Mouse (Mus musculus) heart, embryonic 16.5 days (tissue): Measurements from ENCODE around the gene Ankdd1b. TPM values are rescaled to one million over a fixed set of nuclear protein-coding genes. Genes with fewer than 3 reads are reported as not detected.

Experiments
- ATAC-seq: fragments of 200-750 bp; cut with Nextera tagmentation; replicated peaks from 2 replicates; pipeline ENCODE4 v1.8.0; 2017; ENCODE audit warnings: moderate number of reproducible peaks; ENCODE audit not compliant: insufficient read depth, low FRiP score; ENCODE audit errors: extremely low read depth
- H3K27ac ChIP-seq: fragments of 300-500 bp; sonication (generic); 2 replicates; pipeline ENCODE4 v1.5.1; 2014; ENCODE audit warnings: mild to moderate bottlenecking, low read length, control low read depth, moderate library complexity
- H3K27me3 ChIP-seq: fragments of 300-500 bp; sonication (generic); 2 replicates; pipeline ENCODE4 v1.6.1; 2014; ENCODE audit warnings: low read length, mixed read lengths; ENCODE audit not compliant: control insufficient read depth, insufficient read depth
- H3K36me3 ChIP-seq: fragments of 300-500 bp; sonication (generic); 2 replicates; pipeline ENCODE4 v1.6.1; 2014; ENCODE audit not compliant: control insufficient read depth, insufficient read depth
- H3K4me1 ChIP-seq: fragments of 300-500 bp; sonication (generic); 2 replicates; pipeline ENCODE4 v1.6.1; 2014; ENCODE audit warnings: low read length, mixed read lengths; ENCODE audit not compliant: control insufficient read depth, insufficient read depth
- H3K4me2 ChIP-seq: fragments of 300-500 bp; sonication (generic); 2 replicates; pipeline ENCODE4 v1.6.1; 2014; ENCODE audit warnings: low read depth, mild to moderate bottlenecking, control low read depth, low read length
- H3K4me3 ChIP-seq: fragments of 300-500 bp; sonication (generic); 2 replicates; pipeline ENCODE4 v1.5.1; 2014; ENCODE audit warnings: mild to moderate bottlenecking, control low read depth, low read length
- H3K9ac ChIP-seq: fragments of 300-500 bp; sonication (generic); 2 replicates; pipeline ENCODE4 v1.6.1; 2014; ENCODE audit warnings: low read length, control low read depth
- H3K9me3 ChIP-seq: fragments of 300-500 bp; sonication (generic); replicated peaks from 2 replicates; pipeline ENCODE4 v1.6.1; 2016; ENCODE audit warnings: low read length; ENCODE audit not compliant: control insufficient read depth
- WGBS: fragments of 180-500 bp; shearing (Covaris S2); extraction: QIAGEN DNeasy Blood & Tissue Kit; methylation state at CpG from one replicate; pipeline ENCODE4 v1.1.7; 2014; 5-methylcytosine and 5-hydroxymethylcytosine counted together
- polyA plus RNA-seq: library from polyadenylated mRNA; unstranded; fragments of >200 nt; fragmentation: Nextera tagmentation; extraction: Ambion mirVana; gene quantifications from 2 replicates; pipeline ENCODE4 v1.2.1, GENCODE M21; 2015

Gene Ankdd1b
- polyA plus RNA-seq, 1 experiment from 2014 or later = 0.95 TPM

DNA sequence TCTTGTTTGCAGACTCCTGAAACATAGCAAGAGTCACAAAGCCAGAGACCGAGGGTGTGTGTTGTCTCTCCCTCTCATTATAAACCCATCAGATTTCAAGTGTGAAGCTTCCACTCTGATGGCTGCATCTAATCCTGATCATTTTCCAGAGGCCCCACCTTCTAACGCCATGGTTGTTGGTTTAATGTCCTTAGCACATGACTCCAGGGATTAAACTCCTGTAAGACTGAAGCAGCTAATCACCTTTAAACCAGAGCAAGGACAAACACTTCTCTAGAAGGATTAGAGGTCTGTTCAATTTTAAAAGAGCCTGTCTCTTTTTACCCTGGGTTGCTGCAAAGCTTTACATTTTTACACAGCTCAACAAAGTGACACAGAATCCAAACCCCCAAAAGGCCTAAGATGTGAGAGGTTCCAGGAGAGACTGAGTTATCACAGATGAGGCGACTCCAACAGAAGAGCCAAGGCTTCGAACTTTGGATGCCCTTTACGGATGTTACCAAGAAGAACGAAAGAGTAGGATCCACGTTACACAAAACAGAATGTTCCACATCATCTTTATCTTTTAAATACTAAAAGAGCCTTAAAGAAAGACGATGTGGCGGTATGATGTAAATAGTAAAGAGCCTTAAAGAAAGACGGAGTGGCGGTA, 20.7 kb downstream of the Ankdd1b start:
- Histone ChIP-seq H3K4me1 (no peaks in the 10 kb centered on the region; the same call in 1 of the 2 replicates), H3K9ac (no peak overlapping the region), H3K27me3 (no peaks in the 10 kb centered on the region), H3K27ac (peak overlapping the region; percentile 38; the same call in 1 of the 2 replicates), H3K4me2 (no peak overlapping the region), H3K9me3 (no peaks in the 10 kb centered on the region), H3K36me3 (no peaks in the 10 kb centered on the region), H3K4me3 (no peak overlapping the region)
- WGBS = 73% methylated on average over 11 of the region's 11 CpGs
- ATAC-seq = no peak

GRCm38 (mm10) chr13:96440436-96440835, 30.6 kb downstream of the Ankdd1b start:
- H3K9ac ChIP-seq = no peak overlapping the region
- H3K4me3 ChIP-seq = no peak overlapping the region
- H3K27ac ChIP-seq = no peak overlapping the region
- 80% methylated on average over 4 of the region's 4 CpGs for WGBS
- no peaks in the 10 kb centered on the region for H3K36me3 ChIP-seq
- ATAC-seq = no peak
- H3K27me3 ChIP-seq = no peaks in the 10 kb centered on the region
- no peak overlapping the region for H3K4me2 ChIP-seq
- H3K4me1 ChIP-seq = peaks cover 6% of the 10 kb centered on the region; the same call in 1 of the 2 replicates
- H3K9me3 ChIP-seq = 0 out of 2 replicates have a peak, but pooled peaks cover 3% of the 10 kb centered on the region

- H3K27ac ChIP-seq = no peak overlapping the region
- no peak overlapping the region for H3K4me2 ChIP-seq
- peaks cover 31% of the 10 kb centered on the region for H3K4me1 ChIP-seq
These were observed 34.1 kb downstream of the Ankdd1b start for GRCm38 (mm10) chr13:96436921-96437320.

DNA sequence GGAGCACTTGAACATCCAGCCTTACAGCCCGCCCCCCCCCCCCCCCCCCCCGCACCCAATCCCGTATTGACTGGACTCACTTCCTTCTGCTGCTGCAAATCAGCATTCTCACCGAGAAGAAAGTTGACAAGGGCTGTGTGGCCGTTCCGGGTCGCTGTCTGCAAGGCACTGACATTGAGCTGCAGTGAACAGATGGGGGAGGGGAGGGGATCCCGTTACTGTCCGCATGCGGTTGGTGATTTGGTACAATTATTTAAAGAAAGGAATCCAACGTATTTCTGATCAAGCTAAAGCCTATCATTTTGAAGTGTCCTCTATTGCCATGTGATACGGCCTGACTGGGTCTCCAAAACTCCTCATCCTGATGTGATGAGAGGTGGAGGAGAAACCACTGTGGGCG, 35.2 kb downstream of the Ankdd1b start:
- no peaks in the 10 kb centered on the region for H3K27me3 ChIP-seq
- peak overlapping the region; percentile 62 for H3K27ac ChIP-seq
- H3K4me2 ChIP-seq = peak overlapping the region; percentile 54
- H3K9ac ChIP-seq = no peak overlapping the region
- no peaks in the 10 kb centered on the region for H3K36me3 ChIP-seq
- ATAC-seq = peak; percentile 14; the same call in 1 of the 2 replicates
- H3K4me3 ChIP-seq = peak overlapping the region; percentile 1; the same call in 1 of the 2 replicates
- H3K9me3 ChIP-seq = 0 out of 2 replicates have a peak, but pooled peaks cover 3% of the 10 kb centered on the region
- 19% methylated on average over 11 of the region's 13 CpGs for WGBS
- peaks cover 31% of the 10 kb centered on the region for H3K4me1 ChIP-seq

More at GRCm38 (mm10) chr13:96436921-96437320, 34.1 kb downstream of the Ankdd1b start:
- Histone ChIP-seq H3K9ac (no peak overlapping the region), H3K9me3 (0 out of 2 replicates have a peak, but pooled peaks cover 3% of the 10 kb centered on the region), H3K4me3 (no peak overlapping the region), H3K27me3 (no peaks in the 10 kb centered on the region), H3K36me3 (no peaks in the 10 kb centered on the region)
- WGBS = 82% methylated on average over 1 of the region's 1 CpGs
- ATAC-seq = no peak

DNA sequence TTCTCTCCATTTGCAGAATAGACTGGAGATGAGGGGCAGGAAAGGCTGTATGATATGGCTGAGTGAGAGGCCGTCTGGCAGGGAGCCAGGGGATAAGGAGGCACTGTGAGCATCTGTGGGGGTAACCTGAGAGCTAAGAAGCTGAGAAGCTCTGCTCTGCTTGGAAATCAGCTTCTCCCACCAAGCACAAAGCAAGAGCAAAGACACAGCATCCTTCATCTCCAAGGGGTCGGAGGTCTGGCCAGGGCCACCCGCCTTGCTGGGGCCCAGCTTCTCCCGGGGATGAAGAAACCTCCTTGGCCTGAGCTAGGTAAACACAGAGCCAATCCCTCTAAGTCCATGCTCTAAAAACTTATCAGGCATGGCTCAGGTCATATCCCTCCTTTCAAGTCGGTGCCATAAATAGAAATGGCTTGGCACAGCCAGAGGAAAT, 36.1 kb downstream of the Ankdd1b start:
- Histone ChIP-seq H3K27ac (peak overlapping the region; percentile 47), H3K4me3 (peak overlapping the region; percentile 1; the same call in 1 of the 2 replicates), H3K4me1 (peaks cover 31% of the 10 kb centered on the region), H3K36me3 (no peaks in the 10 kb centered on the region), H3K9me3 (0 out of 2 replicates have a peak, but pooled peaks cover 3% of the 10 kb centered on the region), H3K4me2 (peak overlapping the region; percentile 54), H3K27me3 (no peaks in the 10 kb centered on the region), H3K9ac (0 out of 2 replicates have a peak overlapping the region, but pooled peaks have one; percentile 7)
- whole genome bisulfite sequencing = 27% methylated on average over 5 of the region's 5 CpGs
- no peak; the same call in 1 of the 2 replicates for ATAC-seq

DNA sequence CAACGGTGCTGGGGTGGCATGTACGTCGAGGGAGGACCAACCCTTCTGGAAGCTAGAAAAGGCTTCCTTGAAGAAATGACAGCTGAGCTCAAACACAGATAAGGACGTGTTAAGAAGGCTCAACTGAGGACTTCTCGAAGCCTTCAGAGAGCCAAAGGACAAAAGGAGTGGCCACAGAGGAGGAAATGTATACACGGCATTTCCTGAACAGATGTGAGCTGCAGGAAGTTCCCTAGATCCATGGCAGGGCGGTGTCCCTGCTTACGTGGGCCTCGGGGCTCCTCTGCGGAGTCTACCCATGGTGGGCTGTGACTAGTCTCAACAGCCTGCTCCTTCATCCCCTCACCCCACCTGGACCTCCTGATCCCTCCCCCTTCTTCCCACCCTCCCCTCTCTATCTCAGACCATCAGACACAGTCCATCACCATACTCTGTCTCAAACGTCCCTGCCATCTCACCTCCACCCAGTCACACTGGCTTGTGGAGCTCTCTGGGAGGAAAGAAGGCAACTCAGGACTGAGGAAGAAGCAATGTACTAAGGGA, 37.3 kb downstream of the Ankdd1b start:
- H3K9ac ChIP-seq = no peak overlapping the region
- WGBS = 38% methylated on average over 11 of the region's 11 CpGs
- no peak overlapping the region for H3K4me3 ChIP-seq
- H3K36me3 ChIP-seq = no peaks in the 10 kb centered on the region
- H3K9me3 ChIP-seq = 0 out of 2 replicates have a peak, but pooled peaks cover 3% of the 10 kb centered on the region
- peak; percentile 43; the same call in 1 of the 2 replicates for ATAC-seq
- peaks cover 31% of the 10 kb centered on the region for H3K4me1 ChIP-seq
- H3K4me2 ChIP-seq = no peak overlapping the region
- H3K27ac ChIP-seq = peak overlapping the region; percentile 47
- H3K27me3 ChIP-seq = no peaks in the 10 kb centered on the region

DNA sequence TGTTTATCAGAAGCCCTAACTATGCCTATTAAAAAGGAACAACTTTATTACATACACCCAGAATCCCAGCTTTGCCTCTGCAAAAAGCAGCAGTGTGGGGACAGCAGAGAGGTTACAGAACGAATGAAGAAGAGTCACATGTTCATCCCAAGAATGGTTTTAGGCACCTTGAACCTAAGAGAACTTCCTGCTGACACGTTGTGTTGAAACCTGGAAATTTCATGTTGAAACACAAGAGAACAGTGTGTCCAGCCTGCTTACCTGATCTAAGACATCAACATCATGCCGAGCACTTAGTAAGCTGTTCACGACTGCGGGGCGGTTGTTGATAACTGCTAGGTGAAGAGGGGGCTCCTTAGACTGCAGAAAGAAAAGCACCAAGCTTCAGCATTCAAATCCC, 38.0 kb downstream of the Ankdd1b start:
- 70% methylated on average over 6 of the region's 6 CpGs for WGBS
- no peak overlapping the region for H3K27ac ChIP-seq
- peaks cover 31% of the 10 kb centered on the region for H3K4me1 ChIP-seq
- H3K4me3 ChIP-seq = no peak overlapping the region
- H3K9ac ChIP-seq = no peak overlapping the region
- no peaks in the 10 kb centered on the region for H3K27me3 ChIP-seq
- 0 out of 2 replicates have a peak, but pooled peaks cover 3% of the 10 kb centered on the region for H3K9me3 ChIP-seq
- H3K36me3 ChIP-seq = no peaks in the 10 kb centered on the region
- H3K4me2 ChIP-seq = no peak overlapping the region
- ATAC-seq = no peak

GRCm38 (mm10) chr13:96432376-96432811, 38.6 kb downstream of the Ankdd1b start:
- Histone ChIP-seq H3K36me3 (no peaks in the 10 kb centered on the region), H3K27me3 (no peaks in the 10 kb centered on the region), H3K4me2 (no peak overlapping the region), H3K9me3 (0 out of 2 replicates have a peak, but pooled peaks cover under 1% of the 10 kb centered on the region), H3K27ac (no peak overlapping the region), H3K9ac (no peak overlapping the region), H3K4me1 (peaks cover 31% of the 10 kb centered on the region), H3K4me3 (no peak overlapping the region)
- WGBS = 56% methylated on average over 3 of the region's 3 CpGs
- ATAC-seq = no peak
